Mouse (Mus musculus) myocyte (in vitro differentiated cells): ENCODE data around the gene Otx1. TPM values are rescaled to one million over a fixed set of nuclear protein-coding genes. Genes with fewer than 3 reads are reported as not detected.

Experiments used
- H3K27me3 ChIP-seq: one replicate; pipeline ENCODE4 v1.6.1; 2011; ENCODE audit not compliant: control insufficient read depth, insufficient read depth, insufficient read length
- H3K36me3 ChIP-seq: one replicate; pipeline ENCODE4 v1.6.1; 2011; ENCODE audit not compliant: control insufficient read depth, insufficient read depth
- H3K4me2 ChIP-seq: one replicate; pipeline ENCODE4 v1.6.1; 2011; ENCODE audit warnings: low read depth, control low read depth
- H3K4me3 ChIP-seq: one replicate; pipeline ENCODE4 v1.5.1; 2011; ENCODE audit warnings: mild to moderate bottlenecking, control low read depth, moderate library complexity
- H3K79me2 ChIP-seq: one replicate; pipeline ENCODE4 v1.6.1; 2011; ENCODE audit not compliant: control insufficient read depth, insufficient read depth
- H3ac ChIP-seq: one replicate; pipeline ENCODE4 v1.6.1; 2011; ENCODE audit not compliant: control insufficient read depth, insufficient read length
- CEBPB ChIP-seq: IDR thresholded peaks from 2 replicates; pipeline ENCODE4 v1.6.1; 2011; ENCODE audit warnings: mild to moderate bottlenecking, moderate library complexity; ENCODE audit not compliant: poor library complexity, insufficient read depth, severe bottlenecking
- E2F4 ChIP-seq: IDR thresholded peaks from one replicate; pipeline ENCODE4 v1.6.1; 2011; ENCODE audit warnings: mild to moderate bottlenecking, control low read depth, moderate library complexity; ENCODE audit not compliant: insufficient read depth
- MAX ChIP-seq: IDR thresholded peaks from one replicate; pipeline ENCODE4 v1.6.1; 2011; ENCODE audit warnings: low read depth, mild to moderate bottlenecking, control low read depth
- MYOD1 ChIP-seq, 3 experiments: IDR thresholded peaks; one replicate each; pipeline ENCODE4 v1.6.1; 2011; ENCODE audit warnings: control low read depth in 2 of 3, low read depth in 2 of 3, mild to moderate bottlenecking in 2 of 3, moderate library complexity in 1 of 3; ENCODE audit not compliant: insufficient read length in 2 of 3, control insufficient read depth in 1 of 3
- MYOG ChIP-seq, 3 experiments: IDR thresholded peaks; one replicate each; pipeline ENCODE4 v1.6.1; 2011; ENCODE audit warnings: control low read depth in 2 of 3, low read depth in 2 of 3, mild to moderate bottlenecking in 2 of 3; ENCODE audit not compliant: insufficient read length in 2 of 3, control insufficient read depth in 1 of 3, insufficient read depth in 1 of 3
- POLR2A ChIP-seq: IDR thresholded peaks from one replicate; pipeline ENCODE4 v1.6.1; 2011; ENCODE audit warnings: low read depth, mild to moderate bottlenecking, control low read depth, moderate library complexity; ENCODE audit not compliant: insufficient read length
- POLR2AphosphoS2 ChIP-seq: IDR thresholded peaks from one replicate; pipeline ENCODE4 v1.6.1; 2011; ENCODE audit warnings: low read depth, control low read depth; ENCODE audit not compliant: insufficient read length
- REST ChIP-seq: IDR thresholded peaks from one replicate; pipeline ENCODE4 v1.6.1; 2011; ENCODE audit warnings: mild to moderate bottlenecking, control low read depth, moderate library complexity; ENCODE audit not compliant: insufficient read depth, insufficient read length
- SRF ChIP-seq: IDR thresholded peaks from one replicate; pipeline ENCODE4 v1.6.1; 2011; ENCODE audit warnings: low read depth; ENCODE audit not compliant: control insufficient read depth, insufficient read length
- TCF12 ChIP-seq: IDR thresholded peaks from one replicate; pipeline ENCODE4 v1.6.1; 2011; ENCODE audit warnings: mild to moderate bottlenecking, control low read depth; ENCODE audit not compliant: poor library complexity, insufficient read depth, severe bottlenecking
- TCF3 ChIP-seq: IDR thresholded peaks from one replicate; pipeline ENCODE4 v1.6.1; 2011; ENCODE audit warnings: low read depth, control low read depth; ENCODE audit not compliant: insufficient read length
- USF1 ChIP-seq: IDR thresholded peaks from one replicate; pipeline ENCODE4 v1.6.1; 2011; ENCODE audit warnings: low read depth, mild to moderate bottlenecking, control low read depth, moderate library complexity
- polyA plus RNA-seq: library from polyadenylated mRNA; unstranded; fragments of >200 nt; fragmentation: generic; extraction: Trizol; gene quantifications from one replicate; pipeline ENCODE4 v1.2.1, GENCODE M21; 2012; ENCODE audit warnings: missing spikeins

The Otx1 gene
- polyA plus RNA-seq, 1 experiment: 0.72 TPM

- peak overlapping the region; percentile 99 for H3K4me2 ChIP-seq
- H3K36me3 ChIP-seq: no peaks in the 10 kb centered on the region
- no peak overlapping the region for H3ac ChIP-seq
- H3K79me2 ChIP-seq: no peaks in the 10 kb centered on the region
- H3K27me3 ChIP-seq: no peaks in the 10 kb centered on the region
- peak overlapping the region; percentile 40 for H3K4me3 ChIP-seq
- TF ChIP-seq POLR2AphosphoS2: no peak
- no peak for TF ChIP-seq REST
- TF ChIP-seq TCF12: no peak
- no peak for TF ChIP-seq CEBPB
These were observed 764 bp upstream of the Otx1 start for GRCm38 (mm10) chr11:22003341-22003981.

- Histone ChIP-seq H3ac (peak overlapping the region; percentile 66), H3K4me2 (peak overlapping the region; percentile 99), H3K4me3 (peak overlapping the region; percentile 40), H3K36me3 (no peaks in the 10 kb centered on the region), H3K27me3 (no peaks in the 10 kb centered on the region), H3K79me2 (no peaks in the 10 kb centered on the region)
- TF ChIP-seq MAX (no peak), USF1 (no peak), POLR2AphosphoS2 (no peak), CEBPB (no peak), TCF12 (no peak), MYOG (IDR thresholded peaks at IDR 0.05; ENCODE audit: control insufficient read depth in 1 of 3, insufficient read depth in 1 of 3, insufficient read length in 2 of 3, low read depth in 2 of 3) (no peak), MYOD1 (IDR thresholded peaks at IDR 0.05; ENCODE audit: control insufficient read depth in 1 of 3, insufficient read length in 2 of 3, low read depth in 2 of 3) (no peak), E2F4 (no peak), POLR2A (no peak), REST (no peak), SRF (no peak), TCF3 (no peak)
These were observed 475 bp downstream of the Otx1 start for GRCm38 (mm10) chr11:22002062-22002782.

GRCm38 (mm10) chr11:22001321-22002061 is 1.2 kb downstream of the Otx1 start:
- peak overlapping the region; percentile 66 for H3ac ChIP-seq
- H3K4me2 ChIP-seq: peak overlapping the region; percentile 99
- H3K79me2 ChIP-seq: no peaks in the 10 kb centered on the region
- peak overlapping the region; percentile 40 for H3K4me3 ChIP-seq
- no peaks in the 10 kb centered on the region for H3K27me3 ChIP-seq
- TF ChIP-seq USF1: no peak
- peak; percentile 65 for TF ChIP-seq POLR2A
- TF ChIP-seq CEBPB: no peak
- TF ChIP-seq TCF12: no peak
- TF ChIP-seq POLR2AphosphoS2: peak; percentile 18
- H3K36me3 ChIP-seq: no peaks in the 10 kb centered on the region

GRCm38 (mm10) chr11:22000316-22001076 is 2.2 kb downstream of the Otx1 start:
- Histone ChIP-seq H3K4me2 (peak overlapping the region; percentile 68), H3K36me3 (no peaks in the 10 kb centered on the region), H3ac (no peak overlapping the region), H3K79me2 (no peaks in the 10 kb centered on the region), H3K4me3 (peak overlapping the region; percentile 40), H3K27me3 (no peaks in the 10 kb centered on the region)
- no peak for TF ChIP-seq CEBPB
- no peak for TF ChIP-seq POLR2AphosphoS2
- TF ChIP-seq SRF: no peak
- no peak for TF ChIP-seq USF1
- TF ChIP-seq REST: no peak
- no peak for TF ChIP-seq TCF12
- TF ChIP-seq MAX: no peak
- no peak for TF ChIP-seq E2F4
- TF ChIP-seq POLR2A: no peak
- no peak for TF ChIP-seq MYOG (IDR thresholded peaks at IDR 0.05; ENCODE audit: control insufficient read depth in 1 of 3, insufficient read depth in 1 of 3, insufficient read length in 2 of 3, low read depth in 2 of 3)
- no peak for TF ChIP-seq TCF3
- no peak for TF ChIP-seq MYOD1 (IDR thresholded peaks at IDR 0.05; ENCODE audit: control insufficient read depth in 1 of 3, insufficient read length in 2 of 3, low read depth in 2 of 3)
